Mouse (Mus musculus): Measurements from ENCODE around the gene Supt5. TPM values are rescaled to one million over a fixed set of nuclear protein-coding genes. Genes with fewer than 3 reads are reported as not detected.
"Not testable (repeated sequence)": the region's sequence is repeated elsewhere in the genome, so short reads cannot be mapped to it uniquely, and the experiment has no call there.

The Supt5 gene
- polyA plus RNA-seq (2015; fragmentation: Nextera tagmentation; extraction: Ambion mirVana) = 35.2 and 42.8 TPM in 2 replicates

DNA sequence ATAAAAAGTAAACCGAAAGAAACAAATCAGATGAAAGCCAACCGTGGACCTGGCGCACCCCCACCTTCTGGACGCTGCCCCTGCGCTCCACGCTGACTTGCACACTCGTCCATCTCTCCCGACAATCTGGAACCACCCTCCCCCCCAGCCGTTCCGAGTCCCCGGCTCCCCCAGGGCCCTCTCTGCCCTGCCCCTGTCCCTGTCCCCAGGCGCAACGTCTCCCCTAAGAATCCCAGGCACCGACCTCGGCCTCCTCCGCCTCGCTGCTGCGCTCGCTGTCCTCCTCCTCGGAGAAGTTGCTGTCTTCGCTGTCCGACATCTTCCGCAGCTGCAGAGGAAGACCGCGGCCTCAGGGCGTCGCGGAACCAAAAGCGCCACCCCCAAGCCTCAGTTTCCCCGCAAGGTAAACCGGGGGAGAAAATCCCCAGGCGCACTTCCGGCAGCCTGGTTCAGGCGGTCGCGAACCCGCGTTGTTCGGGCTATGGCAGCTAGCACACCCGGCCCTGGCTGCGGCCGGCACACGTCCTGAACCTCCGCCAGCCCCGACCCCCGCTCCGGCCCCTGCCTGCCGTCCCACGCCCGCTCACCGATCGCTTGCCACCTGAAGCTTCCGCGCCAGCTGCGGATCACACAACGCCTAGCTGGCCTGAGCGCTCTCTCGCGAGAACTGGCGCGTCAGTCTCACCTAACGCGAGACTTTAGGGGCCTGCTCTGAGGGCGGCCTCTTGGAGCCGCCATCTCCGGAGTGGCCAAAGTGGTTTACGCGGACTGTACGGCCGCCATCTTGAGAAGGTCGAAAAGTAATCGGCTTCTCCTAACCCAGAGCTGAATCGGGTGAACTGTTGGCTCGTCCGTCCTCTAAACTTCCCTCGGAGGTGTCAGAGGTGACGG is at the start of gene Supt5:
TSS of gene Supt5 (minus strand) at position 639 of the 891 bp plus-strand sequence.
- Histone ChIP-seq H3K4me3 (replicated peaks) (peak within 1 kb of the TSS; percentile 95), H3K4me2 (peak within 1 kb of the TSS; percentile 89), H3K4me1 (replicated peaks) (peaks cover 53% of the 10 kb centered on the region), H3K9me3 (replicated peaks) (no peaks in the 10 kb centered on the region), H3K9ac (peak within 1 kb of the TSS; percentile 95), H3K27ac (peak within 1 kb of the TSS; percentile 92), H3K36me3 (peaks cover 17% of the 10 kb centered on the region), H3K27me3 (no peaks in the 10 kb centered on the region)
- peak; percentile 95 for ATAC-seq (ENCODE audit: low read depth)
- DNase-seq = peak; percentile 96
- WGBS (ENCODE audit: insufficient replicate concordance) = under 1% methylated on average over 77 of the region's 77 CpGs

DNA sequence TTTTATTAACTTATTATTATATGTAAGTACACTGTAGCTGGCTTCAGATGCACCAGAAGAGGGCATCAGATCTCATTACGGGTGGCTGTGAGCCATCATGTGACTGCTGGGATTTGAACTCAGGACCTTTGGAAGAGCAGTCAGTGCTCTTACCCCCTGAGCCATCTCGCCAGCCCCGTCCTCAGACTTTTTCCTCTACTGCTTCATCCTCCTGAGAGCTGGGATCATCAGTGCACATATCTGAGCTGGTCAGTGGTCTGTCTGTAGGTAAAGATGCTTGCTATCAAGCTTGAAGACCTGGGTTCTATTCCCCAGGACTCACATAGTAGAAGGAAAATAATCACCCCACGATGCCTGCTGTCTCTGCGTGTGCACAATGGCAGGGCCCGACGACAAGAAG is 48.8 kb upstream of the Supt5 start:
- 72% methylated on average over 7 of the region's 7 CpGs for WGBS (ENCODE audit: insufficient replicate concordance)
- not testable (repeated sequence) for H3K9ac ChIP-seq; H3K4me2 ChIP-seq; H3K27ac ChIP-seq; ATAC-seq (ENCODE audit: low read depth); H3K4me3 ChIP-seq (replicated peaks); DNase-seq; H3K27me3 ChIP-seq; H3K9me3 ChIP-seq (replicated peaks)
- Histone ChIP-seq H3K4me1 (replicated peaks) (peaks cover 63% of the 10 kb centered on the region), H3K36me3 (peaks cover 52% of the 10 kb centered on the region)

DNA sequence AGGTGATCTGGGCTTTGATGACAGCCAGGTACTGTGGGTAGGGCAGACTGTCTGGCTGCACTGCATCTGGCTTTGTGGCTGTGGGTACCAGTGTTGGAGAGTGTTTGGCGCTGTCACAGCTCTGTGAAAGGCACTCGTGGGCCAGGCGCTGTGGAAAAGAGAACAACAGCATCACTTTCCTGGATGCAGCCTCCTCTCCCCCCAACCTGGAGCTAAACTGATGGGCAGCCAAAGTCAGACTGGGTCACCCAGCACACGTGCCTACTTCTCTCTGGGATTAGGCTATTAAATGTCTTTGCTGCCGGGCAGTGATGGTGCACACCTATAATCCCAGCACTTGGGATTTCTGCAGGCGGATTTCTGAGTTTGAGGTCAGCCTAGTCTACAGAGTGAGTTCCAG is 48.3 kb upstream of the Supt5 start:
- H3K36me3 ChIP-seq = peaks cover 52% of the 10 kb centered on the region
- H3K27ac ChIP-seq; H3K4me2 ChIP-seq; DNase-seq; ATAC-seq (ENCODE audit: low read depth); H3K9ac ChIP-seq; H3K27me3 ChIP-seq; H3K9me3 ChIP-seq (replicated peaks); H3K4me3 ChIP-seq (replicated peaks): not testable (repeated sequence)
- WGBS (ENCODE audit: insufficient replicate concordance) = 67% methylated on average over 6 of the region's 6 CpGs
- peaks cover 66% of the 10 kb centered on the region for H3K4me1 ChIP-seq (replicated peaks)

DNA sequence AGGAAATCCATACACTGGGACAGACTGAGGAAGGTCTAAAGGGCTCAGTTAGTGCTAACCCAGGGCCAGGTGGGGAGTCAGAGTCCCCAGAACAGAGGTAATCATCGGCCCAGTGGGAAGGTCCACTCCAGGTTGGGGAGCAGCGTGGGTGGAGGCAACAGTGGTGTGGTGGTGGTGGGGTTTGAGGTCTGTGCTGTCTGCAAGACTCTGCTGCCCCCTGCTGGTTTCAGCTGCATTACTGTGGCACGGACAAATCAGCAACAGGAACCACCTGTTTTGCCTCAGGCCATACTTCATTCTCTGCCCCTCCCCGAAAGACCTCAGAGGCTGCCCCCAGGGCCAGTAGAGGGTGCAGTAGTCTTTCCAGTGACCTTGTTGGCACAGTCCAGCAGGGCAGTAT is 47.9 kb upstream of the Supt5 start:
- Histone ChIP-seq H3K4me1 (replicated peaks) (peaks cover 66% of the 10 kb centered on the region), H3K4me2 (peak overlapping the region; percentile 18; the same call in 1 of the 2 replicates), H3K27ac (peak overlapping the region; percentile 67), H3K36me3 (peaks cover 52% of the 10 kb centered on the region), H3K9ac (no peak overlapping the region), H3K9me3 (replicated peaks) (no peaks in the 10 kb centered on the region), H3K27me3 (no peaks in the 10 kb centered on the region), H3K4me3 (replicated peaks) (no peak overlapping the region)
- ATAC-seq (ENCODE audit: low read depth) (peak; percentile 30), DNase-seq (peak; percentile 70)
- WGBS (ENCODE audit: insufficient replicate concordance) = 7% methylated on average over 4 of the region's 4 CpGs

DNA sequence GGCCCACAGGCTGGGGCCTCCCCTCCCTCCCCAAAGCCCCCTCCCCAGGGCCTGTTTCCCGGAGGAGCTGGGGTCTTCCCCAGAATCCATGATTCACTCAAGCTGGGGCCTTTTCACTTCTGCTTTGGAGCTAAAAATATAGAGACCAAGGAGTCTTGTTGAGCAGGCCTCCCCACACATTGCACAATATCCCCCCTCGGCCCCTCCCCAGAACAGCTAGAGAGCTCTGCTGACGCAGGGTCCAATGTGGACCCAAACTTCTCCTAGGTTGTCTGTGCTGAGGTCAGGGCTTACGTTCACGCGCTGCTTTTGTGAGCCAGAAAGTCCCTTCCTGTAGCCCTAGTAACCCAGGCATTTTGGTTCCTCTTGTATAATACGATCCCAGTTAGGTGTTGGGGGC is 47.5 kb upstream of the Supt5 start:
- Histone ChIP-seq H3K9ac (no peak overlapping the region; the same call in 1 of the 2 replicates), H3K36me3 (peaks cover 51% of the 10 kb centered on the region), H3K4me1 (replicated peaks) (peaks cover 66% of the 10 kb centered on the region), H3K27ac (peak overlapping the region; percentile 67), H3K9me3 (replicated peaks) (no peaks in the 10 kb centered on the region), H3K4me3 (replicated peaks) (no peak overlapping the region), H3K4me2 (peak overlapping the region; percentile 18; the same call in 1 of the 2 replicates), H3K27me3 (no peaks in the 10 kb centered on the region)
- 49% methylated on average over 7 of the region's 7 CpGs for WGBS (ENCODE audit: insufficient replicate concordance)
- ATAC-seq (ENCODE audit: low read depth) = no peak
- peak; percentile 15 for DNase-seq

DNA sequence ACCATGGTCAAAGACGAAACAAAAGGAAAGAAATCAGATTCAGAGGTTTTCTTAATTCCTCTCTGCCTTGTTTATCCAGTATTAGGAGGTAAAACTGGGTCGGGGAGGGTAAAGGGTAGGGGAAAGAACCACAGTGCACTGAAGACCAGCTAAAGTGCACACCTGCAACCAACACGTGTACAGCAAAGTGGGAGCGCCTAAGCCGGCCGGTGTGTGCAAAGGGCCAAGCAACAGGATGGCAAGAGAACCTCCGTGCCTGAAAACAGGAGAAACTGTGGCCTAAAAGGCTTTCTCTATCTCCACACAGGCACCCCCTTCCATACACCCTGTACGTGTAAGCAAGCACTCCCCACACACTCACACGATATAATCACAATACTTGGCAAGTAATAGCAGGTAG is 46.6 kb upstream of the Supt5 start:
- peak overlapping the region; percentile 67 for H3K27ac ChIP-seq
- no peaks in the 10 kb centered on the region for H3K9me3 ChIP-seq (replicated peaks)
- no peak overlapping the region; the same call in 1 of the 2 replicates for H3K9ac ChIP-seq
- no peaks in the 10 kb centered on the region for H3K27me3 ChIP-seq
- H3K4me2 ChIP-seq = no peak overlapping the region
- H3K36me3 ChIP-seq = peaks cover 43% of the 10 kb centered on the region
- peaks cover 73% of the 10 kb centered on the region for H3K4me1 ChIP-seq (replicated peaks)
- no peak overlapping the region for H3K4me3 ChIP-seq (replicated peaks)
- WGBS (ENCODE audit: insufficient replicate concordance) = 88% methylated on average over 9 of the region's 9 CpGs
- ATAC-seq (ENCODE audit: low read depth) (no peak), DNase-seq (no peak)

DNA sequence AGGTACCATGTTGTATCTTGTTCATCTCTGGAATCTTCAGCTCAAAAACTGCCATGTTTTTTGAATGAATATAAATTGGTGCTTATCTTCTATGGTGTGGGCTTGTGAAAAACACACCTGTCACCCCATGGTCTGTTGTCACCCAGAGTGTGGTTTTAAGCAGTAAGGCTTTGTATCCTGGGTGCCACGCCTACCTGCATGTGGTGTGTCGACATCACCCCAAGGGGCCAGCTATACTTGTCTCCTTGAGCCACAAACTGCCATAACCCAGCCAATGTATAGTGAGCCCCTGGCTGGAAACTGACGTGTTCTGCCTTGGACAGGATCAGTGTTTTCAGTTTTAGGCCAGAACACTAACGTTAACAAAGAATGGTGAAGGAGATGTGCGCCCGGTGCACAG is 45.6 kb upstream of the Supt5 start:
- no peak overlapping the region for H3K4me2 ChIP-seq
- peaks cover 34% of the 10 kb centered on the region for H3K36me3 ChIP-seq
- DNase-seq (no peak), ATAC-seq (ENCODE audit: low read depth) (no peak)
- no peak overlapping the region for H3K9ac ChIP-seq
- no peaks in the 10 kb centered on the region for H3K27me3 ChIP-seq
- H3K9me3 ChIP-seq (replicated peaks) = no peaks in the 10 kb centered on the region
- H3K4me3 ChIP-seq (replicated peaks) = no peak overlapping the region
- peaks cover 83% of the 10 kb centered on the region for H3K4me1 ChIP-seq (replicated peaks)
- H3K27ac ChIP-seq = peak overlapping the region; percentile 89
- WGBS (ENCODE audit: insufficient replicate concordance) = 57% methylated on average over 6 of the region's 6 CpGs

DNA sequence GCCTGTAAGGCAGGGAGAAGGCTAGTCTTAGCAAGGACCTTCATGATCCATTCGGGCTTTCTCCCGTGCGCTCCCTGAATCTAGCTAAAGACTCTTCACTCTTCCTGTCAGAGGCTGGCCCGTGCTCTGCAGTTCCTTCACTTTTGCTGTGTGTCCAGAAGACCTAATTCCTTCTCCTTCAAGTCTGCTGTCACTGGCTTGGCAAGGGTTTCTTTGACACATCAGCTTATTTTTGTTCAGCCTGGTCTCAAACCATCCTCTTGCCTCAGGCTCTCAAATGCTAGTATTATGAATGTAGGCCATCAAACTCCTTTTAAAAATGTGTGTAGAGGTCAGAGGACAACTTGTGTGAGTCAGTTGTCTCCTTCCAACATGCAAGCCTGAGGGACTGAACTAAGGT is 45.1 kb upstream of the Supt5 start:
- H3K36me3 ChIP-seq = peaks cover 28% of the 10 kb centered on the region
- peaks cover 84% of the 10 kb centered on the region for H3K4me1 ChIP-seq (replicated peaks)
- ATAC-seq (ENCODE audit: low read depth) = no peak
- peak overlapping the region; percentile 92; the same call in 1 of the 2 replicates for H3K4me2 ChIP-seq
- H3K27ac ChIP-seq = peak overlapping the region; percentile 89
- no peak for DNase-seq
- H3K4me3 ChIP-seq (replicated peaks) = no peak overlapping the region
- H3K27me3 ChIP-seq = no peaks in the 10 kb centered on the region
- H3K9ac ChIP-seq = 0 out of 2 replicates have a peak overlapping the region, but pooled peaks have one; percentile 81
- H3K9me3 ChIP-seq (replicated peaks) = no peaks in the 10 kb centered on the region
- 41% methylated on average over 4 of the region's 4 CpGs for WGBS (ENCODE audit: insufficient replicate concordance)

DNA sequence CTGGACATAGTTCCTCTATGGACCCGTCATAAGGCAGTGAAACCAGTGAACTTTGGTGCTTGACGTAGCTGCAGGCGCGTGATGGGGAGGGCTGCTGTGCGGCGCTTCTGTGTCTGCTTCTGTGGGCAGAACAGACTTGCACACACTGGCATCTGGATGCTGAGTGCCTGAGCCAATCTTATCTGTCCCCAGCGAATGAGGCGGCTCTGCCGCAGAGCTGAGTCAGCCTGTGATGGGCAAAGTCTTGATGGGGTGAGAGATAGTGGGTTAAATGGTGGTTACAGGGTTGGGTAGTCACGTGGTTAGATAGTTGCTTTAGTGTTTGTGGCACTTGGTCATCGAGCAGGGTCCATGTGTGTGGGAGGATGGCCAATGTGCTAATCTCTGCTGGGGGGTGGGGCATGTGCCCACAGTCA is 44.4 kb upstream of the Supt5 start:
- Histone ChIP-seq H3K4me2 (peak overlapping the region; percentile 92), H3K4me3 (replicated peaks) (peak overlapping the region; percentile 61), H3K9ac (peak overlapping the region; percentile 81), H3K36me3 (peaks cover 22% of the 10 kb centered on the region), H3K9me3 (replicated peaks) (no peaks in the 10 kb centered on the region), H3K4me1 (replicated peaks) (peaks cover 84% of the 10 kb centered on the region), H3K27ac (peak overlapping the region; percentile 89), H3K27me3 (no peaks in the 10 kb centered on the region)
- DNase-seq (peak; percentile 74), ATAC-seq (ENCODE audit: low read depth) (peak; percentile 66)
- WGBS (ENCODE audit: insufficient replicate concordance) = 2% methylated on average over 11 of the region's 11 CpGs

DNA sequence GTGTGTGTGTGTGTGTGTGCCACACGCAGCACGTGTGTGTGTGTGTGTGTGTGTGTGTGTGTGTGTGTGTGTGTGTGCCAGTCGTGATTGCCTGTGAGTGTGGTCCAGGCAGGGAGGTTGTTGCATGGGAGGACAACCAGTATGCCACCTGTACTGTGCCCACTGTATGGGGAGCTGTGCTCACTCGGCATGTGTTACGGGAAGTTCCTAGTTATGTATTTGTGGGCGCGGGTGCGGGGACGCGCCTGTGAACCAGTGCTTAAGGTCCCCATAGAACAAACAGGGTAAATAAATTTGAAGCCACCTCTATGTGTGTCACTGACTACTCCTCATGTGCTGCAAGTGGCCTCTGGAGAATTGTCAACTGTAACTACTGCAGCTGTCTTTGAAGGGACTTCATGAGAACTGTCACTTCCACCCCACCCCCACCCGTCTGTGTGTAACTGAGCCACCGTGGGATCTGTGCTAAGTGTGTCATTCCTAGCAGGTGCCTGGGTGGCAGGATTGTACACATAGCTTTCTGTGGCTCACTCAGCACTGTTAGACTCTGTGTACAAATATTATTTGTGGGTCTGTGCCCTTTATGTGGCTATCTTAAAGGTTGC is 43.9 kb upstream of the Supt5 start:
- DNase-seq = peak; percentile 17
- Histone ChIP-seq H3K27ac (peak overlapping the region; percentile 89), H3K9ac (peak overlapping the region; percentile 81), H3K9me3 (replicated peaks) (no peaks in the 10 kb centered on the region), H3K36me3 (peaks cover 21% of the 10 kb centered on the region), H3K4me1 (replicated peaks) (peaks cover 87% of the 10 kb centered on the region), H3K4me3 (replicated peaks) (peak overlapping the region; percentile 61), H3K27me3 (no peaks in the 10 kb centered on the region), H3K4me2 (peak overlapping the region; percentile 92)
- 6% methylated on average over 10 of the region's 12 CpGs for WGBS (ENCODE audit: insufficient replicate concordance)
- peak; percentile 1; the same call in 1 of the 2 replicates for ATAC-seq (ENCODE audit: low read depth)

DNA sequence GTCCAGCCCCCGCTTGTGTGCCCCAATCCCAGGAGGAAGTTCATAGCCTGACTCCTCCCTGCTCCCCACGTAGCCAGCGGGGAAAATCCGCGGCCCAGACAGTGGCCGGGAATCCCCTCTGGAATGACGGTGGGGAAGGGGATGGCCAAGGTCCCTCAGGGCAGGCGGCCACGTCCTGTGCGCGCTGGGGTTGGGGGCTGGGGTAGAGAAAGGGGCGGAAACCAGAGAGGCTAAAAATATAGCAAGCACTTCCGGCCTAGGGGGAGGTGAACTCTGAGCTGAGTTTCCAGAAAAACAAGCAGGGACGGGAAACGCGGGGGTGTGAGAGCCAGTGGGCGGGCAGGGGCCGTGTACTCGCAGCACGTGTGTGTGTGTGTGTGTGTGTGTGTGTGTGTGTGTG is 43.4 kb upstream of the Supt5 start:
- no peaks in the 10 kb centered on the region for H3K27me3 ChIP-seq

More for the DNA sequence above, 43.4 kb upstream of the Supt5 start:
- peaks cover 92% of the 10 kb centered on the region for H3K4me1 ChIP-seq (replicated peaks)
- H3K4me2 ChIP-seq = peak overlapping the region; percentile 92
- peak overlapping the region; percentile 61 for H3K4me3 ChIP-seq (replicated peaks)
- peak overlapping the region; percentile 89 for H3K27ac ChIP-seq
- H3K9ac ChIP-seq = peak overlapping the region; percentile 81
- DNase-seq (peak; percentile 61), ATAC-seq (ENCODE audit: low read depth) (peak; percentile 23)
- WGBS (ENCODE audit: insufficient replicate concordance) = under 1% methylated on average over 18 of the region's 20 CpGs
- H3K9me3 ChIP-seq (replicated peaks) = no peaks in the 10 kb centered on the region
- H3K36me3 ChIP-seq = peaks cover 21% of the 10 kb centered on the region
